Mouse (Mus musculus) adrenal gland, postnatal 25 days (tissue): ENCODE data around the gene Ifnl3. TPM values are rescaled to one million over a fixed set of nuclear protein-coding genes. Genes with fewer than 3 reads are reported as not detected.
A peak's percentile ranks its signal among the peaks of the same experiment; 100 is the strongest.
"Not testable (repeated sequence)": the region's sequence is repeated elsewhere in the genome, so short reads cannot be mapped to it uniquely, and the experiment has no call there.

Experiments
- DNase-seq: peaks from one replicate; pipeline ENCODE4 v3.0.0; 2021; ENCODE audit warnings: mixed read lengths
- long read RNA-seq: library from polyadenylated mRNA; stranded (forward); transcript quantifications from one replicate; pipeline ENCODE4 v2.0.0, GENCODE M21; 2021
- total RNA-seq: library from RNA; stranded (reverse); gene quantifications from 2 replicates; pipeline ENCODE4 v1.2.3, GENCODE M21; 2021

The Ifnl3 gene
- total RNA-seq = not detected in 2 replicates
- long read RNA-seq = 0 reads

DNA sequence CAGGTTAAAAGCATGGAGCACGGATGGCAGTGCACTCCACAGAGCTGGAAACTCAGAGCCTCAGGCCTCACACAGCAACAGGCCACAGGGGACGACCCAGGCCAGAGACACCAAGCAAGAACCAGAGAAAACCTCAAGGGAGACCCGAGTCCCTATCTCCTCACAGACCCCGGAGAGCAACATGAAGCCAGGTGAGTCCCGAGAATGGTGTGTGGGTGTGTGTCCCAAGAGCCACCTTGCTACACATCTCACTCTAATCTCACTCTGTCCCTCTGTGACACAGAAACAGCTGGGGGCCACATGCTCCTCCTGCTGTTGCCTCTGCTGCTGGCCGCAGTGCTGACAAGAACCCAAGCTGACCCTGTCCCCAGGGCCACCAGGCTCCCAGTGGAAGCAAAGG lies at the start of gene Ifnl3:
TSS of gene Ifnl3 (plus strand) at position 301 of the 400 bp plus-strand sequence.
- not testable (repeated sequence) for DNase-seq

DNA sequence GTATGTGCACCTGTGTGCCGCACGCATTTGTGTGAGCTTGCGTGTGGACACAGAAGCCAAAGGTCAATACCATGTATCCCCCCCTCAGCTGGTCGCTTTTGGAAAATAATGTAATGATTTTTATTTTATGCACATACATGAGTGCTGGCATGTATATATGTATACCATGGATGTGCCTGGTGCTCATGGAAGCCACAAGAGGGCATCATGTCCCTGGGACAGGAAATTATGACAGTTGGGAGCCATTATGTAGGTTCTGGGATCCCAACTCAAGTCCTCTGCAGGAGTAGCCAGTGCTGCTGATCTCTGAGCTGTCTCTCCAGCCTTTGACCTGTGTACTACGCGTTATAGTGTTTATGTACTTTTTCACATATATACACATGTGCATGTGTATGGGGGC lies 46.4 kb upstream of the Ifnl3 start:
- DNase-seq = no peak

DNA sequence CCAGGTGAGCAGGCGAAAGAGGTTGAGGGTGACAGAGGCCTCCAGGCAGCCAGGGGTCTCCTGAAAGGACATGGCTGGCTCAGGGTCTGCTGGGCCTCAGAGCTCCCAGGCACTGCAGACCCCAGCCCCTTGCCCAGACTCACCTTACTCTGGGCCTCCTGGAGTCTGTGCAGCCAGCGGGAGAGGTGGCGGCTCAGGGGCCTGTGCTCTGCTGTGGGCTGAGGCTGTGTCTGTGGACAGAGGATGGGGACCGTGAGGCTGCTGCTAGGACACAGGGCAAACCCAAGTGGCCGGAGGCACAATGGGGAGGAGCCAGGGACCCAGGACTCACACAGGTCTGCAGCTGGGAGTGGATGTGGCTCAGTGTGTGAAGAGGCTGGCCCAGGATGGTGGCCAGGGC lies 45.3 kb upstream of the Ifnl3 start:
- no peak for DNase-seq

DNA sequence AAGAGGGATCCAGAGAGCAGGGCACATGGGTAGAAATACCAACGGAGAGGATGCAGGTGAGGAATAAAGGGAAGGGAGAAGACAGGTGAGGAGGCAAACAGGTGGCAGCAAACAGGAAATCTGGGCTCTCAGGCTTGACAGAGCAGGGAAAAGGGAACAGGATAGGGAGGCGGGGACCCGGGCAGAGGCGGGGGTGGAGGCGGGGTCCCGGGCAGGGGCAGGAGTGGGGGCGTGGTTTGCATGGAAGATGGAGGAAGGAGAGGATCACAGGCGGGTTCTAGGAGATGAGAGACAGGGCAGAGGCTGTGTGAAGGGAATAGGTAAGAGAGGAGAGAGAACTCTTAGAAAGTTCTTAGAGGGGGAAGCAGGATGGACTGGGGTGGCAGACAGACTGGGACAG lies 43.8 kb upstream of the Ifnl3 start:
- DNase-seq = no peak

DNA sequence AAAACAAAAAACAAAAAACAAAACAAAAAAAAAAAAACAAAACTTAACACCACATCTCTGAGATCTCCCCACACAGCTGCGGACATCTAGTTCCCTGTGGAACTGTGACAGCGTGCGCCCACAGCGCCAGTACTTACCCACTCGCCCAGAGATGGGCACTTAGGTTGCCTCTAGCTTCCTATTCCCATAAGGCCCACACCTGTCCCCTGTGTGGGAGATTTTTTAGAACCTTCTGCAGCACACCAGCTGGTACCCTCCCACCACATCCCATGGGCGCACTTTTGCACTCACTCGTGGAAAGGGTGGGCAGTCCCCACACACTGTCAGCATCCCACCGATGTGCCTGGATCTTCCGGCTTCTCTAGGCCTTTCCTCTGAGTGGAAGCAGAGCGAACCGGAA lies 39.8 kb upstream of the Ifnl3 start:
- no peak for DNase-seq

DNA sequence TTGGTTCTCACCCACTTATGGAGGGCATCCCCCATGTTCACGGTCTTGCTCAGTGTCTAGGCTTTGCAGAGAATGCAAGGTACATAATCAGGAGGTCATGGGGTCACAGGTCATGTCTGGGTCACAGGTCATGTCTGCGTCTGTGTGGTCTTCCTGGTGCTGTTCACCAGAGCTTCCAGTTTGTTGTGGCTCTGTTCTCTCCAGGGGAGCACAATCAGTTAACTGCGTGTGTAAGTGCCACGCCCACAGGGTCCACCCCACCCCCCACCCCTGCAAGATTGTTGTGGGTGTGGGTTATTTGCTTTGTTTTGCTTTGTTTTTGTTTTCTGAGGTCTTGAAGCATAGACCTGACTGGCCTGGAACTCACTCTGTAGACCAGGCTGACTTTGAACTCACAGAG lies 38.4 kb upstream of the Ifnl3 start:
- DNase-seq = no peak

DNA sequence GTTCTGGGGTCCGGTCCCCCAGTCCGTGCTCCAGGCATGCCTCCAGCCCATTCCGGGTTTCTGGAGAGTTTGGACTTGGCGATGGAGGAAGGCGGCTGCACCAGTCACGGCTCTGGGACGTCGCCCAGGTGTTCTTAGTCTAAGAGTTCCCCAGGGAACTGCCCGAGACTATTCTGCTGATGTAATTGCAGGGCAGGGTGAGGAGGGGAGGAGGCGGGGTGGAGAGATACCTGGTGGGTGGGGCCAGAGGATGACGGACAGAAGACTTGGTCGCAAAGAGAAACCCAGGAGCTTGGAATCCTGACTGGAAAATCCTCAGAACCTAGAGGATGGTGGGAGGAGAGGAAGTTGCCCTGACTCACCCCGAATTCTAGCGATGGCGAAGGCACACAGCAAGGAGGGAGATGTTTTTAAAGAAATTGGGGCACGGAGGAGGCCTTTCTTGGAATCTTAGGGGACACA lies 34.6 kb upstream of the Ifnl3 start:
- no peak for DNase-seq

DNA sequence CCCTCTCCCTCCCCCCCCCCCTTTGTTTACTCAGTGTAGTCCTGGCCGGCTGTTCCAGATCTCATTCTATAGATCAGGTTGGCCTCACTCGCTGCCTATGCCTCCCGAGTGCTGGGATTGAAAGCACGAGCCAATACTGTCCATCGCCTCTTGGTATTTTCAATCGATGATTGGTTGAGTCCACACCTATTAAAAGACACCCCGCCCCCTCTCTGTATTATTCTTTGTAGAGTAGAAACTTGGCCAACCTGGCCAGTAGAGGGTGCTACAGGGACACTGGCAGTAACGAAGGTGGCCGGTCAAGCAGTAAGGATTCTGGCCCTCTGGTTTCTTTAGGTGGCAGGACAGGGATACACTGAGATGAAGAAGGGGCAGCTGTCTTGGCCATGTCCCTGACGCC lies 32.2 kb upstream of the Ifnl3 start:
- DNase-seq = peak; percentile 59

DNA sequence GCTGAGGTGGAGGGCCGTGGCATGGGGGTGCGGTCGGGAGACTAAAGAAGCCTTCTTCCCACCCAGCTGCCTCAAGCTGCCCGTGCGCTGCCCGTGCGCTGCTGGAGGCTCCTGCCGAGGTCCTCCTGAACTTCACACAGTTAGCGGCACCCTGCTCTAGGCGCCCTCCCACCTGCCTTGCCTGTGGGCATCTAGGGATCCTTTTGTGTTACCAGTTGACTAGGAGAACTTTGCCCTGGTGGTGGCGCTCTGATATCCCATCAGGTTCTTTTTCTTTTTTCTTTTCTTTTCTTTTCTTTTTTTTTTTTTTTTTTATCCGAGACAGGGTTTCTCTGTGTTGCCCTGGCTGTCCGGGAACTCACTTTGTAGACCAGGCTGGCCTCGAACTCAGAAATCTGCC lies 31.7 kb upstream of the Ifnl3 start:
- no peak for DNase-seq

DNA sequence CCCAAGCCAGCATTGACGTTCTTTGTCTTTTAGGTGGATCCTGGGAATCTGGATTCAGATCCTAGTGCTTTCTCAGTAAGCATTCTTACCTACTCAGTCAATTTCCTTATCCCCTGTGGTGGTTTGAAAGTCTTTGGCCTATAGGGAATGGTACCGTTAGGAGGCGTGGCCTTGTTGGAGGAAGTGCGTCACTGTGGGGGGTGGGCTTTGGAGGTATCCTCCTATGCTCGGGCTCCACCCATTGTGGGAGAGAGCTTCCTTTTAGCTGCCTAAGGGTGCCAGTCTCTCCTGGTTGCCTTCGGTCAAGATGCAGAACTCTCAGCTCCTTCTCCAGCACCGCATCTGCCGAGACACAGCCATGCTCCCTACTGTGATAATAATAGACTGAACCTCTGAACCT lies 30.3 kb upstream of the Ifnl3 start:
- DNase-seq = no peak

DNA sequence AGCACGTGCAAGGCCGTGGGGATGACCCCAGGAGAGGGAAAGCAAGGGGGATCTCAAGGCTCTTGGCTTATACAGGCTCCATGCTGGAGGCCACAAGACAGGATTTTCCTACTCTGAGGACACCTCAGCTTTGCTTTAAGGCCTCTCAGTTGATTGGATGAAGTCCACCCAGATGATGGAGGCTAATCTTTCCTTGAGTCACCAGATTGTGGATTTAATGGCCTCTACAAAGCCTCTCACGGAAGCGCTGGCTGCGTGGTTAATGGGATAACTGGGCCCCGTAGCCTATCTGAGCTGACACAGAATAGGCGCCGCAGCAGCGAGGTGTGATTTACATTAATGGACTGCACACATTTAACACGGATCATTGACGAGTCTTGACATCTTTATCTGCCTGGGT lies 27.2 kb upstream of the Ifnl3 start:
- no peak for DNase-seq

DNA sequence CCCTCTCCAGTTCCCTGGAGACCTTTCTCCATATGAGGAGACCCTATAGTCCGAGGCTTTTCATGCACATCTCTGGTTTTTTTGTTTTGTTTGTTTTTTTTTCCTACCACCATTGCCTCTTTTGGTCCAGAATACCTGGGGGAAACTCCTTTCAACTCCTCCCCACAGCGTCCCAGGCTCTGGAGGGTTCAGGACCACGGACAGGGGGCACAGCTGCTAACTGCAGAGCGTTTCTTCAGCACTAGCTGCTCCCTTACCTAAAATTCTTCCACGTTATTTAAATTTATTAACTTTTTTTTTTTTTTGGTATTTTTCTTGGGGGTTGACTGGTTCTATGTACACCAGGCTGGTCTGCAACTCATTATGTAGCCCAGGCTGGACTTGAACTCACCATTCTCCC lies 17.1 kb upstream of the Ifnl3 start:
- DNase-seq = peak; percentile 50

DNA sequence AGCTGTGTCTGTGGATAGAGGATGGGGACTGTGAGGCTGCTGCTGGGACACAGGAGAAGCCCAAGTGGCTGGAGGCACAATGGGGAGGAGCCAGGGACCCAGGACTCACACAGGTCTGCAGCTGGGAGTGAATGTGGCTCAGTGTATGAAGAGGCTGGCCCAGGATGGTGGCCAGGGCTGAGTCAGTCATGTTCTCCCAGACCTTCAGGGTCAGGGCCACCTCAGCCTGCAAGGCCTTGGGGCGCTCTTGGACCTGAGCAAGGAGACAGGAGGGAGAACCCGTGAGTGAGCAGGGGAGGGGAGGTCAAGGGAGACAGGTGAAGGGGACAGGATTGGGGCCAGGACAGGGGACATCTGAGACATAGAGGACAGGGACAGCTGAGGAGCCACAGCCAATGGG lies 13.5 kb upstream of the Ifnl3 start:
- DNase-seq = not testable (repeated sequence)

DNA sequence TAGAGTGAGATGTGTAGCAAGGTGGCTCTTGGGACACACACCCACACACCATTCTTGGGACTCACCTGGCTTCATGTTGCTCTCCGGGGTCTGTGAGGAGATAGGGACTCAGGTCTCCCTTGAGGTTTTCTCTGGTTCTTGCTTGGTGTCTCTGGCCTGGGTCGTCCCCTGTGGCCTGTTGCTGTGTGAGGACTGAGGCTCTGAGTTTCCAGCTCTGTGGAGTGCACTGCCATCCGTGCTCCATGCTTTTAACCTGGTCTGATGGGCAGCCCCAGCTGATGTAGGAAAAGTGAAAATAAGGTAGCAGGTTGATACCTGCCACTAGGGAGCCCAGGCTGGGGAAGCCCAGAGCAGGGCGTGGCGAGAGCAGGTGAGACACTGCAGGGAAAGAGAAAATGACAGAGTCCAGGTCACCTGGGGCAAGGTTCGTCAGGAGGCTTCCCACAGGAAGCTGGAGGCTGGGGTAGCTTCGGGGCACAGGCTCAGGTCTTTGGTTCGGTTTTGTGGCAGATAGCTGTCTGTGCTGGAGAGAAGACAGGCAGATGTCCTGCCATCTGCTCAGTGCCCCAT lies 12.1 kb upstream of the Ifnl3 start, which contains the start of gene Ifnl2:
TSS of gene Ifnl2 (minus strand) at position 51 of the 570 bp plus-strand sequence.
- not testable (repeated sequence) for DNase-seq

DNA sequence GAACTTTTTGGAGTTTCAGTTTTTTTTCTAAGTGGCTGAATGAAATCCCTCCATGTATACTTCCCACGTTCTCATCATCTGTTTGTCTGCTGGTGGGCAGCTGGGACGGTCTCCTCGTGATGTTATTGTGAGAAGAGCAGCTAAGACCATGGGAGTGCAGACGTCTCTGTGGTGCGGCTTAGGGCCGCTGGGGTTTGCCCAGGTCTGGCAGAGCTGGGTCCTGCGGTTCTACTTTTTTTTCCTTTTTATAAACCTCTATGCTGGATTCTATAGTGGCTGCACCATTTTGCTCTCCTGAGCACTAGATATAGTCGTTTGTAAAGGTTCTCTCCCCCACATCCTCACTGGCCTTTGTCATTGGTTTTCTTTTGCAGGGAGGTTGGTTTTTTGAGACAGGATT lies 11.2 kb upstream of the Ifnl3 start:
- no peak for DNase-seq

DNA sequence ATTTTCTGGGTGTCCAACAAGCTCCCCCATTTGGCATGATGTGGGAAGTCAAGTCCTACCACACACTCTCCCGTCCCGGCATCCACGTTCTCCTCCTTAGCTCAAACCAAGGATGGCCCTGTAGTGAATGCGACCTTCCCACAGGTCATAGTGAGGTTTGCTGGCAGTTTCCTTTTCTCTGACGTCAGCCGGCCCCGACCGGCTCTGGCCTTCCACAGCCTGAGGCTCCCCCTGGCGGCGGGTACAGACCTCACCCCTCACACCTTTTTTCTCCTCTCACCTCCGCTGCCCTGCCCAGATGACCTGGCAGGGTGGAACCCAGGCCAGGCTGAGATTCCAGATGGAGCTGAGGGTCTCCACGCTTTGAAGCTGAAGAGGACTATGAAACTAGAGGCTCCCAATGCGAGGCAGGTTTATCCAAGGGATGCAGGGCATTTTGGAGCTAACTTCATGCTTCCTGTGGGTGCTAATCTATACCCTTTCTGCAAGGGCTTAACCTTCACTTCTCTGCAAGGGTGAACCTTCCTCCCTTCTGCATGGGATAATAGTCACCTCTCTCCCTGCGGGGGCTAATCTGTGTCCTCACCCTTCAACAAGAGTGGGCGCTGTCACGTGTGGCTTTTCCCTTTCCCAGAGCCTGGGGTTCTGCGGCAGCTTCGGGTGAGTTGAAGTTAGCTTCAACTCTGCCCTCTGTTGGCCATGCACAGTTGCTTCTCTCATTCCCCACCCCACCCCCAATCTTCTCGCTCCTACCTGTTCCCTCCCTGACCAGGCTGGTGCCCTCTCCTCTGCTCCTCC lies 5.5 kb downstream of the Ifnl3 start:
- DNase-seq = peak; percentile 89

DNA sequence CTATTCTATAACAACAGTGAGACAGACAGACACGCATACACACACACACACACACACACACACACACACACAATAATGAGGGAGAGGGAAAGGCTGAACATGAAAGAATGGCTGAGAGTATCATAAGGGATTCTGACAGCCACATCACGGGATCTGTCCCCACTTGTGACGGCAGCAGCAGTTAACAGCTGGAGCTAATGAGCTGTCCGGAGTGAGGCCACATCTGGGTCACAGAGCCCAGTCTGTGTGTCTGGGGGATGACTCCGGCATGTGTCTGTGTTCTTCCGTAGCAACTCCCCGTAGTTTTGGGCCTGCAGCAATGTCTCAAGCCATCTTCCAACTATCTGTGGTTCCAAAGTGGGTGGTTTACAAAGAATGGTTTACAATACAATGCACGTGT lies 9.4 kb downstream of the Ifnl3 start:
- no peak for DNase-seq

DNA sequence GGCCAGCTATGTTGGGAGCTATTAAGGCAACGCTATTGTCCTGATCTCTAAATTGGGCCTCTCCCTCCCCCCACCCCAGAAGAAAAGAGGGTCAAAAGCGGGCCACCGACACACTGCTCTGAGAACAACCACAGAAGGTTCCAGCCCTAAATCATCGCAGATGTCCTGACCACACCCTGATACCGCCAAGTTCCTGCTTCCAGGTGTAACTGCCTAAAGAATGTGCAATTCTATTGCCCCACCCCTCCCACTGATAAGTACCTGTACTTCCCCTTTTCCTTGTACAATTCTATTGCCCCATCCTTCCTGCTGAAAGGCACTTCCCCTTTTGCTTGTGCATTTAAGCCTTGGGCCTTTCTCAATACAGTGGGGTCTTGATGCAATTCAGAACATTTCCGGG lies 16.2 kb downstream of the Ifnl3 start:
- DNase-seq = not testable (repeated sequence)

DNA sequence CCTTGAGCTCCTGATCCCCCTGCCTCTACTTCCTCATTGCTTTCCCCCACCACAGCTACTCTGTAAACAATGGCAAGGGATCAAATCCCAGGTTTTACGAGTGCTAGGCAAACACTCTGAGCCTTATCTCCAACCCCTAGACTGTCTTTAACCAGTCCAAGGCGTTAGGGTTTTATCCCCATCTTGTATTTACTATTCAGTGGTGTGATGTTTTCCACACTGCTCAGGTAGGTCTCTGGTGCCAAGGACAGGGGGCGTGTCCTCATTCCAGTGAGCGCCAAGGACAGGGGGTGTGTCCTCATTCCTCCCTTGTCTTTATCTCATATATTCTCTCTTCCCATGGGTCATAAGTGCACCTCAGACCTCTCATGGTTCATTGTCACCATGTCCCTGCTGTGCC lies 17.9 kb downstream of the Ifnl3 start, which contains the start of gene Sycn:
TSS of gene Sycn (plus strand) at position 360 of the 400 bp plus-strand sequence.
- DNase-seq = no peak

DNA sequence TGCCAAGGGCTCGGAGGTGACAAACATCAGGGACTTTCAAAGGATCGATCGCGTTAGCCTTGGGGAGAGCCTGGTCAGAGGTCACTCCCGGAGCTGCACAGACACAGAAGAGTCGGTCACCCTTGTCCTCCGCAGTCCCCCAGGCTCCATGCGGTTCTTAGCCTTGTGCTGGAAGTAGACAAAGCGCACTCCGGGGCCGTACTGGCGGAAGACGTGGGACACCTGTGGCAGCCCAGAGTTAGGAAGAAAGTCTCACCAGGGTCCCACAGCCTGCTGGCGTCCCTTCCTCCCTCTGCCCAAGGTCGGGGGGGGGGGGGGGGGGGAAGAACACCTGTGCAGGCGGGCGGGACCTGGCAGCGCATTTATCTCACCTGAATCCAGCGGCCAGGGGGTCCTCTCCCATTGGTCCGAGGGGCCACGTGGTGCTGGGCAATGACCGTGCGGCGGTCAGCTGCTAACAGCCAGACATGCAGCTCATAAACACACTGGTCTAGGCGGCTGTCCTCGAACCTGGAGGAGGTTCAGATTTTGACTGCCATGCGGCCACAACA lies 21.5 kb downstream of the Ifnl3 start:
- DNase-seq = no peak

DNA sequence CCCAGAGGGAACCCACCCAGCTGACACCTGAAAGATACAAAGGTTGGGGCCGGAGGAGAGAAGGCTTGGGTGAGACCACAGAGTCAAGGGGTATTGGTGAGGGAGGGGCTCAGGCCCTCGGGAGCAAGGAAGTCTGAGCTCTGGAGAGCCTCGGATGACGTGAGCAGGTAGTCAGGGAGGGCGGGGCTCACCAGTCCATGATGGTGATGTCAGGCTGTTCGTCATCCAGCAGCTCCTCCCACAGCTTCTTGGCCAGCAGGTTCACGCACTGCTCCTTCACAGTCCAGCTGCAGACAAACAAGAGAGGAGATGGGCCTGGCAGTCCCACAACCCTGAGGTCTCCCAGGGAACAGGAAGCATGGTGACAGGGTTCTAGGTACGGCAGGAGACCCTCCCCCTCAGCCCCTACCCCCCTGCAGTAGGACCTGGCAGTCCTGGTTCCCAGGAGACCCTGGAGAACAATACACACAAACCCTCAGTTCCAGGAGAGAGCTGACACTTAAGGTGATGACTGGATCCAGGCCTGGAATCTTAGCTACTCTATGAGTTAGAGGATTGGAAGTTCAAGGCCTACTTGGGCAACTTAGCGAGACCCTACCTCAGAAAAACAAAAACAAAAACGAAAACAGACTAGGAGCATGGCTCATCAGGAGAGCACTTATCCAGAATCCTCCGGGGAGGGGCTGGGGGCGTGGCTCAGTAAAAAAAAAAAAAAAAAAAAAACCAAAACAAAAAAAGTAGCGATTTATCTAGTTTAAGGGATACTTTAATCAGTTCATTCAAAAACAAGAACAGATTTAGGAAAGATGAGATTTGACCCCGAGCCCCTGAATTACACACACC lies 22.6 kb downstream of the Ifnl3 start:
- DNase-seq = no peak

DNA sequence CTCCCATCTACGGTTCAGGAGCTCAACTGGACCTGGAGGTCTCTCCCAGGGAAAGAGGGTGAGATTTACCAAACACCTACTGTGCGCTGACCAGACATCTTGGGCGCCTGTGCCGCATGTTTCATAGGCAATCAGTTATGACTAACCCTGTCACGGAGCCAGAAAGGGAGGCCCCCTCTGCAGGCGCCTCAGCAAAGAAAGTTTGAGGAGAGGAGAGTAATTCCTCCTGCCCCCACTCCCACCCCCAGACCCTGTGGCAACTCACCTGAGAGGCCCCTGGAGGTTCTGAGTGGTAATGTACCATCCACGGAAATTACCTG lies 23.2 kb downstream of the Ifnl3 start:
- no peak for DNase-seq

DNA sequence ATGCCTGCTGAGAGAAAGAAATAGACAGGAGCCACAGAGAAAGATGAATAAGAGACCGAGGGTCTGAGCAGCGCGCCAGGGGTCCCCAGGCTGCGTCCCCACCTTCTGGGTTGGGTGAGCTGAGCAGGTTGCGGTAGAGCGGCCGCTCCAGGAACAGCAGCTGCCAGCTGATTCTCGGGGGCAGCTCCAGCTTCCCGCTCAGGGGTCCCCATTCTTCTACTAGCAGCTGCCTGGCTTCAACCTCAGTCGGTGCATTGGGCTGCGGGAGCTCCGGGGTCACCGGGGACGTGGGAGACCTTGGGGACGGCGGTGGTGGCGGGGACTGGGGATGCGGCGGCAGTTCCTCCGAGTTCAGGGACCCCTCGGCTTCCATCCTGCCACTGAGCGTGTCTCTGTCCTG lies 24.0 kb downstream of the Ifnl3 start:
- no peak for DNase-seq
